Mouse (Mus musculus) right cerebral cortex, postnatal 36 days (tissue): ENCODE measurements around the gene Trmt1.

Source experiments
- DNase-seq, 2 experiments: peaks; one replicate each; pipeline ENCODE4 v3.0.0; 2022; ENCODE audit warnings: low spot score in 2 of 2, mixed read lengths in 1 of 2

The Trmt1 gene

GRCm38 (mm10) chr8:84708774-84709475 is 22.8 kb downstream of the Trmt1 start:
- peak; percentile 74 to 78 for DNase-seq

- DNase-seq: no peak
These were observed 23.8 kb downstream of the Trmt1 start for GRCm38 (mm10) chr8:84709931-84710330.

GRCm38 (mm10) chr8:84711312-84711711 is 25.2 kb downstream of the Trmt1 start:
- DNase-seq: no peak

- DNase-seq: no peak
These were observed 26.0 kb downstream of the Trmt1 start for GRCm38 (mm10) chr8:84711933-84712758.

- DNase-seq: no peak
These were observed 26.6 kb downstream of the Trmt1 start for GRCm38 (mm10) chr8:84712759-84713120.

GRCm38 (mm10) chr8:84713381-84713780 is 27.3 kb downstream of the Trmt1 start:
- DNase-seq: no peak

GRCm38 (mm10) chr8:84714161-84714560 is 28.1 kb downstream of the Trmt1 start:
- DNase-seq: no peak

- no peak for DNase-seq
These were observed 29.9 kb downstream of the Trmt1 start for GRCm38 (mm10) chr8:84715893-84716468.

- no peak for DNase-seq
These were observed 30.7 kb downstream of the Trmt1 start for GRCm38 (mm10) chr8:84716790-84717189.

GRCm38 (mm10) chr8:84718476-84718875 is 32.4 kb downstream of the Trmt1 start:
- DNase-seq: no peak

- no peak for DNase-seq
These were observed 33.0 kb downstream of the Trmt1 start for GRCm38 (mm10) chr8:84718959-84719690.

- DNase-seq: no peak
These were observed 36.4 kb downstream of the Trmt1 start for GRCm38 (mm10) chr8:84722530-84722849.

GRCm38 (mm10) chr8:84722850-84723570 is 36.9 kb downstream of the Trmt1 start, which contains the start of gene G430095P16Rik:
G430095P16Rik (plus strand) TSS chr8:84723007.
- peak; percentile 57 to 74 for DNase-seq

- no peak for DNase-seq
These were observed 37.4 kb downstream of the Trmt1 start for GRCm38 (mm10) chr8:84723571-84723900.

- no peak for DNase-seq
These were observed 38.6 kb downstream of the Trmt1 start for GRCm38 (mm10) chr8:84724683-84725082.

- DNase-seq: no peak
These were observed 39.3 kb downstream of the Trmt1 start for GRCm38 (mm10) chr8:84725246-84725940.

- DNase-seq: no peak
These were observed 39.8 kb downstream of the Trmt1 start for GRCm38 (mm10) chr8:84725941-84726259.

- no peak for DNase-seq
These were observed 42.4 kb downstream of the Trmt1 start for GRCm38 (mm10) chr8:84728474-84728873.

GRCm38 (mm10) chr8:84729921-84730362 is 43.8 kb downstream of the Trmt1 start:
- no peak for DNase-seq

- DNase-seq: no peak
These were observed 44.6 kb downstream of the Trmt1 start for GRCm38 (mm10) chr8:84730541-84731370.
